Mouse (Mus musculus) hindbrain, embryonic 10.5 days (tissue): ENCODE data around the gene Thbs1. TPM values are rescaled to one million over a fixed set of nuclear protein-coding genes. Genes with fewer than 3 reads are reported as not detected.
A peak's percentile ranks its signal among the peaks of the same experiment; 100 is the strongest.

Experiments
- DNase-seq: peaks from one replicate; pipeline ENCODE4 v3.0.0-alpha.2; 2017; ENCODE audit warnings: low spot score
- H3K27ac ChIP-seq: fragments of 300-500 bp; sonication (generic); 2 replicates; pipeline ENCODE4 v1.5.1; 2016; ENCODE audit warnings: mild to moderate bottlenecking, moderate library complexity
- H3K27me3 ChIP-seq: fragments of 300-500 bp; sonication (generic); 2 replicates; pipeline ENCODE4 v1.6.1; 2016; ENCODE audit warnings: mild to moderate bottlenecking; ENCODE audit not compliant: poor library complexity, insufficient read depth, severe bottlenecking
- H3K36me3 ChIP-seq: fragments of 300-500 bp; sonication (generic); 2 replicates; pipeline ENCODE4 v1.6.1; 2016; ENCODE audit warnings: mild to moderate bottlenecking, moderate library complexity
- H3K4me1 ChIP-seq: fragments of 300-500 bp; sonication (generic); replicated peaks from 2 replicates; pipeline ENCODE4 v1.6.1; 2016; ENCODE audit warnings: mild to moderate bottlenecking
- H3K4me3 ChIP-seq: fragments of 300-500 bp; sonication (generic); 2 replicates; pipeline ENCODE4 v1.5.1; 2016; ENCODE audit warnings: mild to moderate bottlenecking, moderate library complexity
- H3K9me3 ChIP-seq: fragments of 300-500 bp; sonication (generic); 2 replicates; pipeline ENCODE4 v1.6.1; 2016; ENCODE audit warnings: mild to moderate bottlenecking, moderate library complexity
- WGBS: fragments of 180-500 bp; shearing (Covaris S2); methylation state at CpG from one replicate; pipeline ENCODE4 v1.1.7; 2016; 5-methylcytosine and 5-hydroxymethylcytosine counted together
- polyA plus RNA-seq: library from polyadenylated mRNA; unstranded; fragments of >200 nt; fragmentation: Nextera tagmentation; extraction: Ambion mirVana; gene quantifications from 2 replicates; pipeline ENCODE4 v1.2.1, GENCODE M21; 2016

Thbs1 gene
- polyA plus RNA-seq, 1 experiment from 2014 or later = 33.8 TPM

- Histone ChIP-seq H3K27me3 (no peaks in the 10 kb centered on the region), H3K27ac (no peak overlapping the region), H3K4me1 (no peaks in the 10 kb centered on the region), H3K4me3 (no peak overlapping the region), H3K36me3 (no peaks in the 10 kb centered on the region), H3K9me3 (no peaks in the 10 kb centered on the region)
- 81% methylated on average over 10 of the region's 10 CpGs for WGBS
- no peak for DNase-seq
Measured at GRCm38 (mm10) chr2:118087044-118087726, 24.5 kb upstream of the Thbs1 start.

- Histone ChIP-seq H3K4me3 (no peak overlapping the region), H3K36me3 (no peaks in the 10 kb centered on the region), H3K27ac (no peak overlapping the region), H3K4me1 (no peaks in the 10 kb centered on the region), H3K27me3 (no peaks in the 10 kb centered on the region), H3K9me3 (no peaks in the 10 kb centered on the region)
- DNase-seq = no peak
- 87% methylated on average over 5 of the region's 5 CpGs for WGBS
Measured at GRCm38 (mm10) chr2:118091226-118091625, 20.4 kb upstream of the Thbs1 start.

GRCm38 (mm10) chr2:118099104-118099503 lies 12.6 kb upstream of the Thbs1 start:
- H3K27ac ChIP-seq = no peak overlapping the region
- 83% methylated on average over 4 of the region's 4 CpGs for WGBS
- no peaks in the 10 kb centered on the region for H3K9me3 ChIP-seq
- peaks cover 9% of the 10 kb centered on the region; the same call in 1 of the 2 replicates for H3K4me1 ChIP-seq
- H3K36me3 ChIP-seq = no peaks in the 10 kb centered on the region
- no peaks in the 10 kb centered on the region for H3K27me3 ChIP-seq
- no peak for DNase-seq
- no peak overlapping the region for H3K4me3 ChIP-seq

- no peaks in the 10 kb centered on the region for H3K36me3 ChIP-seq
- H3K27me3 ChIP-seq = no peaks in the 10 kb centered on the region
- H3K9me3 ChIP-seq = no peaks in the 10 kb centered on the region
- 60% methylated on average over 4 of the region's 4 CpGs for WGBS
- no peak overlapping the region for H3K4me3 ChIP-seq
- peaks cover 9% of the 10 kb centered on the region; the same call in 1 of the 2 replicates for H3K4me1 ChIP-seq
- H3K27ac ChIP-seq = no peak overlapping the region
- DNase-seq = no peak
Measured at GRCm38 (mm10) chr2:118102169-118102568, 9.5 kb upstream of the Thbs1 start.

GRCm38 (mm10) chr2:118110225-118110915 lies 1.3 kb upstream of the Thbs1 start:
- no peaks in the 10 kb centered on the region for H3K9me3 ChIP-seq
- peaks cover 9% of the 10 kb centered on the region for H3K36me3 ChIP-seq
- H3K4me1 ChIP-seq = peaks cover 43% of the 10 kb centered on the region
- H3K27me3 ChIP-seq = peaks cover 24% of the 10 kb centered on the region
- WGBS = 37% methylated on average over 17 of the region's 17 CpGs
- H3K4me3 ChIP-seq = peak overlapping the region; percentile 70
- H3K27ac ChIP-seq = peak overlapping the region; percentile 70
- peak; percentile 59 for DNase-seq

GRCm38 (mm10) chr2:118111116-118111487 lies 574 bp upstream of the Thbs1 start:
- peaks cover 24% of the 10 kb centered on the region for H3K27me3 ChIP-seq
- no peaks in the 10 kb centered on the region for H3K9me3 ChIP-seq
- peaks cover 17% of the 10 kb centered on the region for H3K36me3 ChIP-seq
- H3K4me3 ChIP-seq = peak overlapping the region; percentile 70
- peaks cover 49% of the 10 kb centered on the region for H3K4me1 ChIP-seq
- peak overlapping the region; percentile 83 for H3K27ac ChIP-seq
- under 1% methylated on average over 16 of the region's 16 CpGs for WGBS
- DNase-seq = peak; percentile 90

- Histone ChIP-seq H3K27ac (peak overlapping the region; percentile 83), H3K4me3 (peak overlapping the region; percentile 70), H3K4me1 (peaks cover 58% of the 10 kb centered on the region), H3K27me3 (peaks cover 24% of the 10 kb centered on the region), H3K36me3 (peaks cover 29% of the 10 kb centered on the region), H3K9me3 (no peaks in the 10 kb centered on the region)
- 23% methylated on average over 5 of the region's 5 CpGs for WGBS
- DNase-seq = no peak
Measured at GRCm38 (mm10) chr2:118112438-118112837, 762 bp downstream of the Thbs1 start.

DNA sequence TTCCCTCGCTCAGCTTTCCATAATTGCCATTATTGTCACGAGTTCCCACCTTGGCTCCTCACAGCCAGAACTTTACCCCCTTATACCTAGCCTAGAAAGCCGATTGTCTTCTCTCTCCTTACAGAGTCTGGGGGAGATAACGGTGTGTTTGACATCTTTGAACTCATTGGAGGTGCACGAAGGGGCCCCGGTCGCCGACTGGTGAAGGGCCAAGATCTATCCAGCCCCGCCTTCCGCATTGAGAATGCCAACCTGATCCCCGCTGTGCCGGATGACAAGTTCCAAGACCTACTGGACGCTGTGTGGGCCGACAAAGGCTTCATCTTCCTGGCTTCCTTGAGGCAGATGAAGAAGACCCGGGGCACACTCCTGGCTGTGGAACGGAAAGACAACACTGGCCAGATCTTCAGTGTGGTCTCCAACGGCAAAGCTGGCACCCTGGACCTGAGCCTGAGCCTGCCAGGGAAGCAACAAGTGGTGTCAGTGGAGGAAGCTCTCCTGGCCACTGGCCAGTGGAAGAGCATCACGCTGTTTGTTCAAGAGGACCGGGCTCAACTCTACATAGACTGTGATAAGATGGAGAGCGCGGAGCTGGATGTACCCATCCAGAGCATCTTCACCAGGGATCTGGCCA lies 1.3 kb downstream of the Thbs1 start:
- Histone ChIP-seq H3K9me3 (no peaks in the 10 kb centered on the region), H3K4me1 (peaks cover 60% of the 10 kb centered on the region), H3K27ac (peak overlapping the region; percentile 83), H3K36me3 (peaks cover 35% of the 10 kb centered on the region), H3K4me3 (peak overlapping the region; percentile 70), H3K27me3 (peaks cover 24% of the 10 kb centered on the region)
- no peak for DNase-seq
- WGBS = 56% methylated on average over 21 of the region's 21 CpGs

DNA sequence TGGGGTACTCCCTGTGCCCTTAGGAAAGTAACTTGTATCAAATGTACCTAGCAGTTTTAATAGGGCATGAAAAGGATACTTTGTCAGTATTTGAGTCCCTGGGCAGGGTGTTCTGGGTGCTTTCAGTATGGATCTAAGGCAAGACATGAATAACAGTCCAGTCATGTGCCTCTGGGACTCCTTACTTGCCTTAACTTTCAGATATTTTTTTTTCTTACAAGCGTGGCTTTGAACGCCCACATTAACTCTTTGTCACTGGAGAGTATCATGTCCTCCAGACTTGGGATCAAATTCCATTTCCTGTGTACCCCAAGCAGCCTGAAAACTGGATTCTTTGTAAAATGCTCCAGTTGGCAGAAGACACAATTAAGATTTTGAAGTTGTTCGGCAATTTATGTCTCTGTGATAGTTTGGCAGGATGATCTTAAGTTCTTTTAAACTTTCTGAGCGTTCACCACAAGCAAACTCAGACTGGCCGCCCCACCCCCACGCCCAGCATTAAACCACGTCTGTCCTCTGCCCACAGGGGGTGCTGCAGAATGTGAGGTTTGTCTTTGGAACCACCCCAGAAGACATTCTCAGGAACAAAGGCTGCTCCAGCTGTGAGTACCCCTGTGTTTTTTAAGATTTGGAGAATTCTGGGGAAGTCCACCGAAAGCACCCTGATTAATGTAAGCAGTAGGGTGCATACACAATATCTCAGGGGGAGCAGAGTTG lies 2.3 kb downstream of the Thbs1 start:
- Histone ChIP-seq H3K27me3 (peaks cover 24% of the 10 kb centered on the region), H3K4me3 (peak overlapping the region; percentile 70), H3K9me3 (no peaks in the 10 kb centered on the region), H3K27ac (peak overlapping the region; percentile 69), H3K36me3 (peaks cover 45% of the 10 kb centered on the region), H3K4me1 (peaks cover 60% of the 10 kb centered on the region)
- whole genome bisulfite sequencing = 34% methylated on average over 8 of the region's 8 CpGs
- DNase-seq = peak; percentile 47

GRCm38 (mm10) chr2:118114671-118115070 lies 3.0 kb downstream of the Thbs1 start:
- no peak for DNase-seq
- Histone ChIP-seq H3K36me3 (peaks cover 52% of the 10 kb centered on the region), H3K4me3 (peak overlapping the region; percentile 70), H3K27me3 (peaks cover 18% of the 10 kb centered on the region), H3K27ac (peak overlapping the region; percentile 69; the same call in 1 of the 2 replicates), H3K9me3 (no peaks in the 10 kb centered on the region), H3K4me1 (peaks cover 60% of the 10 kb centered on the region)
- WGBS = 58% methylated on average over 10 of the region's 10 CpGs

DNA sequence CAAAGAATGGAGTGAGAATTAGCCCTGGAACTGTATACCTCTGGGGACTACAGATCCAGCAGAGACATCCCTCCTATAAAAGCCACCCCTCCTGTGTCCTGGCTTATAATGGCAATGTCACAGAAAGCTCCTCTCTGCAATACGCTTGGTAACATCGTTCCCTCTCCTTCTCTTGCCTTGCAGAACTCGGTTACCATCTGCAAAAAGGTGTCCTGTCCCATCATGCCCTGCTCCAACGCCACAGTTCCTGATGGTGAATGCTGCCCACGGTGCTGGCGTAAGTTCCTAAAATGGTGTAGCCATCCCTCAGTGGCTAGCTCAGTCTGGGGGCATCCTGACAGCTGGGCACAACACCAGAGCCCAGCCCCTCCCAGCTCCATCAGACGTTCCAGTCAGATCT lies 4.0 kb downstream of the Thbs1 start:
- peaks cover 10% of the 10 kb centered on the region for H3K27me3 ChIP-seq
- WGBS = 85% methylated on average over 7 of the region's 7 CpGs
- H3K27ac ChIP-seq = no peak overlapping the region
- H3K36me3 ChIP-seq = peaks cover 61% of the 10 kb centered on the region
- peaks cover 54% of the 10 kb centered on the region for H3K4me1 ChIP-seq
- no peaks in the 10 kb centered on the region for H3K9me3 ChIP-seq
- DNase-seq = no peak
- H3K4me3 ChIP-seq = no peak overlapping the region

GRCm38 (mm10) chr2:118116180-118116579 lies 4.5 kb downstream of the Thbs1 start:
- 84% methylated on average over 2 of the region's 2 CpGs for WGBS
- DNase-seq = no peak
- Histone ChIP-seq H3K27ac (no peak overlapping the region), H3K27me3 (peaks cover 10% of the 10 kb centered on the region), H3K4me3 (no peak overlapping the region), H3K9me3 (no peaks in the 10 kb centered on the region), H3K36me3 (peaks cover 67% of the 10 kb centered on the region), H3K4me1 (peaks cover 52% of the 10 kb centered on the region)
